Mouse (Mus musculus) testis, adult 2 months (tissue): ENCODE measurements at regions not wholly inside any gene's neighbourhood (a gene's known extent, or its start where the extent isn't known, plus 50 kb on each side); places are given as distances from the start of the nearest gene placed in this dataset.

ENCODE experiments used
- CTCF ChIP-seq: fragments of 200-500 bp; IDR thresholded peaks from 2 replicates; pipeline ENCODE4 v1.5.1; 2012; ENCODE audit warnings: low read depth, mild to moderate bottlenecking, inconsistent platforms, low read length, moderate library complexity; ENCODE audit not compliant: control insufficient read depth, insufficient read depth, insufficient replicate concordance
- POLR2A ChIP-seq: fragments of 200-500 bp; IDR thresholded peaks from 2 replicates; pipeline ENCODE4 v1.6.1; 2012; ENCODE audit warnings: low read depth, mild to moderate bottlenecking, inconsistent platforms, low read length, moderate library complexity; ENCODE audit not compliant: control insufficient read depth

DNA sequence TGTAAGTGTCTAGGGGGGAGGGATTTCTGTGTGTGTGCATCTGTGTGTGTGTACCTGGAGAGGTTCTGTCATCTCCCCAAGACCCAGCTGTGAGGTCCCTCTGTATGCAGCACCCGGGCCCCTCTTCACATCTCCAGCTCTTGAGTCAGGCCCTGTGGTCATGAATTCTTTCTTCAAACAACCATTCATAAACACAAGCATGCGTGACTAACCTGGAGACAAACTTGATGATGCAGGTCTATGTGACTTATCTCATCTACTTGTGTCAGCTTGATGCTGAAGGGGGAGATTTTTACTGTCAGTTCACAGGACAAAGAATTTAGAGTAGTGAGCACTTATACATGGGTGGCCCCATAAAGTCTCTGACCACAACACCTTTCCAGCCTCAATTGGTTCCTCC is 143.4 kb downstream of the Efnb2 start:
- TF ChIP-seq CTCF (no peak), POLR2A (no peak)
